Mouse (Mus musculus) heart, adult 18-20 months (tissue): ENCODE results near the gene Fasn. TPM values are rescaled to one million over a fixed set of nuclear protein-coding genes. Genes with fewer than 3 reads are reported as not detected.
"Not testable (repeated sequence)": the region's sequence is repeated elsewhere in the genome, so short reads cannot be mapped to it uniquely, and the experiment has no call there.

Source experiments
- DNase-seq, 2 experiments: peaks; one replicate each; pipeline ENCODE4 v3.0.0; 2021 to 2022; ENCODE audit warnings: mixed read lengths in 1 of 2
- total RNA-seq, 2 experiments: library from RNA; stranded (reverse); gene quantifications; 2 replicates each; pipeline ENCODE4 v1.2.3; 2021

Fasn gene
- total RNA-seq, 2 experiments from 2014 or later = 41.4 to 258 TPM

DNA sequence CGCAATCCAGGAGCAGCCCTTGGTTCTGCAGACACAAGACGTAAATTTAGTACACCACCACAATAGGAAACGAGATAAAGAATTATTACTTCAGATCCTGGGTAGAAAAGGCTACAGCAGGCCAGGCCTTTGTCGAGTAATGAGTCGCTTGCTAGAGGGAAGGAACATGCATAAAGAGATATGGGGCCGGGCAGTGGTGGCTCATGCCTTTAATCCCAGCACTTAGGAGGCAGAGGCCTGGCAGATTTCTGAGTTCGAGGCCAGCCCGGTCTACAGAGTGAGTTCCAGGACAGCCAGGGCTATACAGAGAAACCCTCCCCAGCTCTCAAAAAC is 27.8 kb downstream of the Fasn start:
- no peak for DNase-seq

DNA sequence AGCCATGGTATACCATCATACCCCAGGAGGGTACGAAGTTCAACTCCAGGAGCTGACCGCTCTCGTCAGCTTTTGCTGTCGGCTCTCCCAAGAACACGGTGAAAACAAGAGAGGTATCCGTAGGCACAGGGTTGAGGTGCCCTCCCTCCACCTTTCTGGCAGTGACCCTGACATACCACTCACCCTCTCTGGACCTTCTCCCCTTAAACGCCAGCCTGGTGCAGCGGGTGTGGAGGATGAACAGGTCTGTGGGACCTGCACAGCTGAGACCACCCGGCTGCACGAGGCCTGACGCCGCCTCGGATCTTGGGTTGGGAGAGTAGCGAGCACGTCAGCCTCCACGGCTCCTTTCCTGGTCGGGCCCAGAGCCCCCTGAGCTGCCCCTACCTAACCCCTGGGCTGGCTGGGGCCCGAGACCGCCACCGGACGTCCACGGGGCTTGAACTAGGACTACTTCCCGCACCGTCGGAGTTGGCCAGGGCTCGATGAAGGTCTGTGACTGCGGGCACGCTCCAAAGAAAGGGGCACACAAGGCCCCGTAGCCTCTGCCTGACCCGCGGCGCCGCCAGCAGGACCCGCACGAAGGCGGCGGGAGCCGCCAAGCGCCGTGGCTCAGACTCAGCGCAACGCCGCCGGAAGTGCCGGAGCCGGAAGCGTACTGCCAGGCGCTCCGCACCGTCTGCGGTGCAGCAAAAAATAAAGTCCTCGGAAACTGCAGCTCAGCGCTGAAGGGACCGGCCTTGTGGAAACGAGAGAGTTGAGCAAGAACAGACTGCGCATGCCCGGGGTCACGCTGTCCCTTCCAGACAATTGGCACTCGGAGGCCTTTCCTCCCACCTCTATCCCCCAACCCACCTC is 28.4 kb downstream of the Fasn start, which contains the start of gene Dus1l:
Gene Dus1l, minus strand, starts transcription at position 648 of the 858 bp plus-strand sequence.
- peak; percentile 96 to 99 for DNase-seq

DNA sequence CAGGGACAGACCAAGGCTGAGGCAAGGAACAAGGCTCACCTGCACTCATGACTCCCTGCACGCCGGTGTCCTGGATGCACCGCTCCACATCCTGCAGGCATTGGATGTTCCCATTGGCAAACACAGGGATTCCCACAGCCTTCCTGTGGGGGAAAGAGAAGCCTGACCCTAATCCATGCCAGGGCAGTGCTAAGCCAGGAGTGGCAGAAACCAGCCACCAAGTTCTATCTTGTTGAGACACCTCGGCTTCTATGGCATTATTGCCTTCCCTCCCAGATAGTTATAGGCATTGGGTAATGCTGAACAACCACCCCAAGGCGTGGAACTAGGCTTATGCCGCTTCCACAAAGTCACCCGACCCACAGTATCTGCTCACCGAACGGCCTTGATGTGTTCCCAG is 31.7 kb downstream of the Fasn start:
- DNase-seq = no peak

- DNase-seq = no peak
These were observed 34.5 kb downstream of the Fasn start for GRCm38 (mm10) chr11:120789810-120790209.

GRCm38 (mm10) chr11:120789355-120789754 is 35.0 kb downstream of the Fasn start:
- no peak for DNase-seq

- not testable (repeated sequence) for DNase-seq
These were observed 35.9 kb downstream of the Fasn start for GRCm38 (mm10) chr11:120788460-120788859.

DNA sequence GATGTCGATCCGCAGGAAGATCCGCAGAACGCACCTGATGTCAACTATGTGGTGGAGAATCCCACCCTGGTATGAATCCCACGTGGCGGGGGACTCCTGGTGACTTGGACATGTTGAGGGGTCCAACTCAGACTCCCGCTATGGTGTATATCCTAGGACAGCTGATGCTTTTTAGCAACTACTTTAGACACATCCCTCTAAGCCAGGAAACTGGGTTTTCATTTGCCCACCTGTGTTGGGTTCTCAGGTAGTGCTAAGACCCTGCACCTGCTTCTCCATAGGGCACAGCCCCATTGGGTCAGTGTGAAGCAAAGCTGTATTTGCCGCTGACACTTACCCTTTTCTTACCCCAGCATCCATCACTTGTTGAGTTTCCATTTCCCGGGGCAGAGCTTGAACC is 39.2 kb downstream of the Fasn start:
- DNase-seq = no peak

- peak; percentile 89 to 90 for DNase-seq
These were observed 40.1 kb downstream of the Fasn start, which contains the start of the genes Rfng and Gps1 for GRCm38 (mm10) chr11:120784064-120784791. TSS of gene Rfng (minus strand) at chr11:120784207. TSS of gene Gps1 (plus strand) at chr11:120784272.

DNA sequence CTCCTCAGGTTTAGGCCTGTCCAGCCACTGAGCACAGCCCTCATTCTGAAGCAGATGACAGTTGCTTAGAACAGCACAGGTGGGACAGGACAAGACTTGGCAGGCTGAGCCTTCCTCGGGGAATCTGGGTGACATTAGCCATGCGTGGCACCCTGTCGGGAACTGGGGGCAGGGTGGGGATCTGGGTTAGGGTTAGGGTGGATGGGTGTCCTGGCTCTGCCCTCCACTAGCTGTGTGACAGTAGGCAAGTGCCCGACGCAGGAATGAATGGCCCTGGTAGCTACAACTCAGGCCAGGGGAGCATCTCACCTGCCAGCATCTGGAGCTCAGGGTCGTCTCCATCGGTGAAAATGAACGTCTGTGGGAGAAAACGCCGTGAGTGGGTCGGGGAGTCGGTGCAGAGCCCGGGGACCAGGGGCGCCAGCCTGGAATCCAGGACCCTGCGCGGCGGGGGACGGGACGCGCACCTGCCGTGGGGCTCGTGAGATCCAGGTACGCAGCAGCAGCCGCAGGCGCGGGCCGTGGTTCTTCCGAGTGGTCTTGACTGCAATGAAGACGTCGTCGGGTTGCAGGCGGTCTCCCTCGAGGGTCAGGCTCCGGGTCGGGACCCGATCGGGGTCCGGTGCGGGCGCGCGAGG is 40.8 kb downstream of the Fasn start:
- no peak for DNase-seq

GRCm38 (mm10) chr11:120781361-120781760 is 43.0 kb downstream of the Fasn start:
- not testable (repeated sequence) for DNase-seq

DNA sequence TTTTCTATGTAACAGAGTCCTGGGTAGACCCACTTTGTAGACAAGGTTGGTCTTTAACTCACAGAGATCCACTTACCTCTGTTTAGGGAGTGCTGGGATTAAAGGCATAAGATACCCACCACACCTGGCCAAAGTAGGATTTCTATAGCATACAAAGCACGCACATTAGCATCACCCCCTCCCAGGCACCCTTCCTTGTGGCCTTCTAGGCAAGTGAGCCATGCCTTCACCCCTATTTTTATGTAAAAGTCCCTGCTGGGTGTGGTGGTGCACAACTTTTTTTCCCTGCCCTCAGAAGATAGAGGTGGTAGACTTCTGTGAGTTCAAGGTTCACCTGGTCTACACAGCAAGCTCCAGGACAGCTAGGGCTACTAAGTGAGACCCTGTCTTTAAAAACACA is 44.5 kb downstream of the Fasn start:
- no peak for DNase-seq

DNA sequence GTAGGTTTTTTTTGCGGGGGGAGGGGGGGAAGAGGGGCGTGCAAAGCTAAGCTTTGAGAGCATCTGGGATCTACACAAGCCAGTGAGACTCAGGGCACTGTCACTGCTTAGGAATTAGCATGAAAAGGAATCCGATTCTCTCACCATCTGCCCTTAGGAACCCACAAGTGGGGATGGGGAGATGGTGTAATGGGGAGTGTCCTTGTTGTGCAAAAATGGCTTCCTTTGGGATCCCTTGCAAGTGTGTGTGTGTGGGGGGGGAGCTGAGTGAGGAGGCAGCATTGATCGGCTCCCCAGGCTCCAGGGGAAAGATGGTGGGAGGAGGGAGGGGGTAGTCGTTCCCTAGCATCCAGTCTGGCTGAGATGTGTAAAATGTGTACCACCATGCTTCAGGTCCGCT is 47.2 kb downstream of the Fasn start:
- DNase-seq = no peak

DNA sequence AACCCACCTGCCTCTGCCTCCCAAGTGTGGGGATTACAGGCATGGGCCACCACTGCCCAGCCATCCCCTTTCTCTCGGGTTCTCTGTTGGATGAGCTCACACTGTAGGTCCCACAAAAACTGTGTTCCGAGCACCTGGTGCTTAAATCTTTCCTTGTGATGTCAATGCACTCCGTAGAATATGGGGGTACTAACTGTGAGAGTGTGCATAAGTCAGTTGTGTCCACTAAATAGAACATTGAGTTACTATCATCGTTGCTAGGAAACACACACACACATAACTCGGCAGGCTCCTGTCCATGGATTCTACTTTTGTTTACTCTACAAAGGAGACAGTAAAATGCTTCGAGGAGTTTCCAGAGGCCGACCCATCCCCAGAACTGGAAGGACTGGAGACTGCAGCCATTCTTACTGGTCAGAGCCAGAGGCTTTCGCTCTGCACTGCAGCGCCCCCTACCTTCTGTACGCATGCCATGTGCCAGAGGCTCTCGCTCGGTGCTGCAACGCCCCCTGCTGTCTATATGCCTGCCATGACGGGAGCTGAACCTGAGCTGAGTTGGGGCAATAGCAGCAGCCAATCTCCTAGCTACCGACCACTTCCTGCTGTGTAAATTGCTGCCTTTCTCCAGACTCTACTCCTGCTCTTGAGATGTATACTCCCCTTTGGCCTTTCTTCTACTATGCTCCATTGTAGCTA is 48.4 kb downstream of the Fasn start:
- peak; percentile 92 to 98 for DNase-seq

- DNase-seq = no peak
These were observed 50.7 kb downstream of the Fasn start for GRCm38 (mm10) chr11:120773463-120774190.

- no peak for DNase-seq
These were observed 51.6 kb downstream of the Fasn start for GRCm38 (mm10) chr11:120772749-120773148.

GRCm38 (mm10) chr11:120768206-120768605 is 56.1 kb downstream of the Fasn start:
- DNase-seq = no peak

- DNase-seq = not testable (repeated sequence)
These were observed 57.3 kb downstream of the Fasn start for GRCm38 (mm10) chr11:120767023-120767422.

DNA sequence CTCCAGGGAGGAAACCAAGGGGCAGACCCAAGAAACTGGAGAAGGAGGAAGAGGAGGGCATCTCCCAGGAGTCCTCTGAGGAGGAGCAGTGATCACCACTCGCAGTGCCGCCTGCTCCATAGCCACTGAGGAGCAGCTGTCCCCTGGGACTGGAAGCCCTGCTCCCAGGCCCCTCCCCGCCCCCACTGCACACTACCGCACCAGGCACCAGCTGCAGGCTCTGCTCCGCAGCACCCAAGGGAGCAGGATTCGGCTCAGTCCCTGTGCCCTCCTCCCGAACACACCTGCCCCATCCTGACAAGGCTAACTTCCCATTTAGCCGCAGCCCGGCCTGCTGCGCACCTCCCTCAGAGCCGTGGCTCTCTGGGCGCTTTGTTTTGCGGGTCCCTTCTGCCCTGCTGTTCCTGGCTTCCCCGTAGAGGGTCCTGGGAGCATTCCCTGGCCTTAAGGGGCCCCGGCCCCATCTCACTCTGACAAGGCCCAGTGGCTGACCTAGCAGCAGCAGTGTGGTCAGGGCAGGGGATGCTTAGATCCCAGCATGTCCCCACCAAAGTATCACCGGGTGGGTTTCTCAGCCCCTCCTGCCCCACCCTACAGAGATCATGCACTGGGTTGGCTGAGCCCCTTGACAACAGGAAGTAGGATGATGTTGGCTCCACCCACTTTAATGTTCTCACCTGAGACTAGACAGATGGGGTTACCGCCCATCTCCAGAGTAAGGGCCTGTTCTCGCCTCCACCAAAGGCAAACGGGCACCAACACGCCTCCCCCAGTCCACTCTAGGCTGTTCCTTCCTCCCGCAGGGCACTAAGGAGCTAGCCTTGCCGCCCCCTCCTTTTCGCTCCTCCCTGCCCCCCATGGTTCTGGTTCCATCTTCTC is 61.0 kb downstream of the Fasn start:
- not testable (repeated sequence) for DNase-seq

- not testable (repeated sequence) for DNase-seq
These were observed 61.7 kb downstream of the Fasn start, which contains the start of gene Hmga1b for GRCm38 (mm10) chr11:120762672-120763041. TSS of gene Hmga1b (plus strand) at chr11:120762794.
